Mouse (Mus musculus) liver, embryonic 14.5 days (tissue): ENCODE results near the gene Fam214a. TPM values are rescaled to one million over a fixed set of nuclear protein-coding genes. Genes with fewer than 3 reads are reported as not detected.

ENCODE experiments used
- ATAC-seq: fragments of 200-750 bp; cut with Nextera tagmentation; 2 replicates; pipeline ENCODE4 v1.8.0; 2017; ENCODE audit warnings: moderate number of reproducible peaks, mild to moderate bottlenecking, moderate library complexity; ENCODE audit not compliant: insufficient read depth
- DNase-seq, 3 experiments: peaks; one replicate each; pipeline ENCODE4 v3.0.0-alpha.2; 2012 to 2013; ENCODE audit warnings: low read depth in 3 of 3, low spot score in 3 of 3
- H3K27ac ChIP-seq: fragments of 300-500 bp; sonication (generic); 2 replicates; pipeline ENCODE4 v1.5.1; 2014; ENCODE audit warnings: moderate library complexity, mild to moderate bottlenecking, control low read depth, inconsistent platforms
- H3K27me3 ChIP-seq: fragments of 300-500 bp; sonication (generic); 2 replicates; pipeline ENCODE4 v1.6.1; 2014; ENCODE audit warnings: mild to moderate bottlenecking, low read length, moderate library complexity; ENCODE audit not compliant: control insufficient read depth, insufficient read depth
- H3K36me3 ChIP-seq: fragments of 300-500 bp; sonication (generic); replicated peaks from 2 replicates; pipeline ENCODE4 v1.6.1; 2014; ENCODE audit warnings: low read depth; ENCODE audit not compliant: control insufficient read depth, insufficient read depth
- H3K4me1 ChIP-seq, 2 experiments: fragments of 200-500 bp in 1 of 2; fragments of 300-500 bp in 1 of 2; sonication (generic) in 1 of 2; replicated peaks; 2 replicates each; pipeline ENCODE4 v1.6.1; 2012 to 2014; ENCODE audit warnings: antibody characterized with exemption in 1 of 2, inconsistent platforms in 1 of 2, low read length in 1 of 2; ENCODE audit not compliant: control insufficient read depth in 2 of 2, insufficient read depth in 2 of 2
- H3K4me2 ChIP-seq: fragments of 300-500 bp; sonication (generic); 2 replicates; pipeline ENCODE4 v1.6.1; 2014; ENCODE audit warnings: low read depth, mild to moderate bottlenecking, control low read depth, moderate library complexity
- H3K4me3 ChIP-seq, 2 experiments: fragments of 200-500 bp in 1 of 2; fragments of 300-500 bp in 1 of 2; sonication (generic) in 1 of 2; 2 replicates each; pipeline ENCODE4 v1.5.1; 2012 to 2014; ENCODE audit warnings: low read depth in 2 of 2, low read length in 2 of 2, mild to moderate bottlenecking in 2 of 2, control low read depth in 1 of 2, inconsistent platforms in 1 of 2, moderate library complexity in 1 of 2; ENCODE audit not compliant: insufficient read depth in 1 of 2
- H3K9ac ChIP-seq: fragments of 300-500 bp; sonication (generic); replicated peaks from 2 replicates; pipeline ENCODE4 v1.6.1; 2014; ENCODE audit warnings: mild to moderate bottlenecking, control low read depth, moderate library complexity
- H3K9me3 ChIP-seq: fragments of 300-500 bp; sonication (generic); 2 replicates; pipeline ENCODE4 v1.6.1; 2016; ENCODE audit warnings: low read length, mixed read lengths; ENCODE audit not compliant: control insufficient read depth
- CTCF ChIP-seq: IDR thresholded peaks from 2 replicates; pipeline ENCODE4 v1.5.1; 2016; ENCODE audit warnings: antibody characterized with exemption, low read depth, control low read depth
- EP300 ChIP-seq: IDR thresholded peaks from 2 replicates; pipeline ENCODE4 v1.6.1; 2016; ENCODE audit warnings: antibody characterized with exemption, low read depth
- WGBS: fragments of 180-500 bp; shearing (Covaris S2); extraction: QIAGEN DNeasy Blood & Tissue Kit; methylation state at CpG from one replicate; pipeline ENCODE4 v1.1.7; 2014; ENCODE audit not compliant: insufficient replicate concordance; 5-methylcytosine and 5-hydroxymethylcytosine counted together
- polyA plus RNA-seq, 2 experiments: library from polyadenylated mRNA; depleted of rRNA in 1 of 2; stranded (reverse) in 1 of 2; unstranded in 1 of 2; fragments of >200 nt; fragmentation: Nextera tagmentation in 1 of 2; extraction: Ambion mirVana in 1 of 2; gene quantifications; 2 replicates each; pipeline versions ENCODE4 v1.2.1 to v1.2.3; 2012 to 2014

The Fam214a gene
- polyA plus RNA-seq, 2 experiments = 0.78 to 1.5 TPM

DNA sequence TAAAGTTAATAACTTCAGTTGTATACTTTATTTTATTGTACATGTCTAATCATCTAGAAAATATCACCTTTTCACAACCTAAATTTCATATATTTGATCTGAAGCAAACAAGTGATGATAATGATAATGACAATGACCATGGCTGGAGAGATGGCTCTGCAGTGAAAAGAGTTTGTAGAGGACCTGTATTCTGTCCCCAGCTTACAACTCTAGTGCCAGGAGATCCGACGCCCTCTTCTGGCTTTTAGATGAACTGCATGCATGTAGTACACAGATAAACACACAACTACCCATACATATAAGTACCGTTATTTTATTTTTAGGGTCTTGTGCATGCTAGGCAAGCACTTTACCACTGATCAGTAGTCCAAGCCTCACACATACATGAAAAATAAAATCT lies 1.2 kb upstream of the Fam214a start:
- peaks cover 0 to 7% of the 10 kb centered on the region in 2 experiments; a peak in 2 of 4 replicates for H3K4me1 ChIP-seq
- no peak for TF ChIP-seq EP300
- TF ChIP-seq CTCF = peak; percentile 30; the same call in 1 of the 2 replicates
- ATAC-seq = no peak
- no peak overlapping the region for H3K4me2 ChIP-seq
- no peak overlapping the region for H3K27ac ChIP-seq
- 27% methylated on average over 3 of the region's 3 CpGs for WGBS
- no peaks in the 10 kb centered on the region for H3K36me3 ChIP-seq
- no peaks in the 10 kb centered on the region for H3K9me3 ChIP-seq
- DNase-seq = no peak
- no peak overlapping the region for H3K4me3 ChIP-seq
- H3K27me3 ChIP-seq = no peaks in the 10 kb centered on the region
- H3K9ac ChIP-seq = no peak overlapping the region

DNA sequence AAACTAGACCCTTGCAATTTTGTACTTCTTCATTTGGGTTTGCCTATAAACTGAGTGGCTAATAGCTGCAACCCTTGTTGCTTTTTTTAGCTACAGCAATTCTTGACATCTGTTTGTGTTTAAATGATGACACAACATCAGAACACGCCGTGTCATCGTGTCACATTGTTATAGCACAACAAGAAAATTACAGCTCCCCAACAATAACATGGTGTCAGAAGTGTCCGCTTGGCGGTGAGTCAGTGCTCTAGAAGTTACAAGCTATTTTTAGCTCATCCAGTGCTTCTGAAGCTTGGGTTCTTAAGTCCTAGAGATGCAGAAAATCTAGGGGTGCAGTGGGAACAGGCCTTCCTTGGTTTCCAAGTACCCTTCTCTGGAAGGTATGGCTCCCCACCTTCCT lies 578 bp upstream of the Fam214a start:
- TF ChIP-seq CTCF (no peak), EP300 (no peak)
- no peaks in the 10 kb centered on the region for H3K9me3 ChIP-seq
- no peaks in the 10 kb centered on the region for H3K36me3 ChIP-seq
- DNase-seq (no peak), ATAC-seq (no peak)
- peaks cover 0 to 7% of the 10 kb centered on the region in 2 experiments; a peak in 2 of 4 replicates for H3K4me1 ChIP-seq
- 47% methylated on average over 5 of the region's 5 CpGs for WGBS
- H3K27me3 ChIP-seq = no peaks in the 10 kb centered on the region
- H3K27ac ChIP-seq = no peak overlapping the region
- H3K4me3 ChIP-seq = peak overlapping the region; percentile 53 to 62; a peak in 2 of 4 replicates
- no peak overlapping the region for H3K9ac ChIP-seq
- H3K4me2 ChIP-seq = peak overlapping the region; percentile 85

GRCm38 (mm10) chr9:74953265-74953958 lies 728 bp downstream of the Fam214a start:
- ATAC-seq = peak; percentile 71
- no peak for DNase-seq
- WGBS = 9% methylated on average over 31 of the region's 31 CpGs

GRCm38 (mm10) chr9:74953959-74954279 lies 1.2 kb downstream of the Fam214a start:
- 57% methylated on average over 2 of the region's 2 CpGs for WGBS
- peak overlapping the region; percentile 85 for H3K4me2 ChIP-seq
- H3K27me3 ChIP-seq = no peaks in the 10 kb centered on the region
- ATAC-seq (no peak), DNase-seq (no peak)
- no peak for TF ChIP-seq CTCF
- H3K36me3 ChIP-seq = no peaks in the 10 kb centered on the region
- no peak overlapping the region for H3K27ac ChIP-seq
- no peaks in the 10 kb centered on the region for H3K9me3 ChIP-seq
- H3K4me1 ChIP-seq = peaks cover 0 to 7% of the 10 kb centered on the region in 2 experiments; a peak in 2 of 4 replicates
- peak overlapping the region; percentile 53 to 62; a peak in 1 of 4 replicates for H3K4me3 ChIP-seq
- H3K9ac ChIP-seq = no peak overlapping the region

More at GRCm38 (mm10) chr9:74953265-74953958, 728 bp downstream of the Fam214a start:
- TF ChIP-seq CTCF = no peak
- no peak overlapping the region; the same call in 1 of the 2 replicates for H3K27ac ChIP-seq
- peak overlapping the region; percentile 58 for H3K9ac ChIP-seq
- H3K4me1 ChIP-seq = peaks cover 0 to 7% of the 10 kb centered on the region in 2 experiments; a peak in 2 of 4 replicates
- H3K4me2 ChIP-seq = peak overlapping the region; percentile 85
- H3K4me3 ChIP-seq = peak overlapping the region; percentile 53 to 62
- no peaks in the 10 kb centered on the region for H3K9me3 ChIP-seq
- H3K36me3 ChIP-seq = no peaks in the 10 kb centered on the region
- no peaks in the 10 kb centered on the region for H3K27me3 ChIP-seq

GRCm38 (mm10) chr9:74954387-74954786 lies 1.7 kb downstream of the Fam214a start:
- H3K27me3 ChIP-seq = no peaks in the 10 kb centered on the region
- H3K36me3 ChIP-seq = no peaks in the 10 kb centered on the region
- TF ChIP-seq EP300 = no peak
- TF ChIP-seq CTCF = no peak
- H3K27ac ChIP-seq = no peak overlapping the region
- ATAC-seq = no peak
- no peak overlapping the region for H3K9ac ChIP-seq
- H3K4me2 ChIP-seq = no peak overlapping the region
- H3K9me3 ChIP-seq = no peaks in the 10 kb centered on the region
- H3K4me3 ChIP-seq = no peak overlapping the region
- peaks cover 0 to 7% of the 10 kb centered on the region in 2 experiments; a peak in 2 of 4 replicates for H3K4me1 ChIP-seq
- DNase-seq = no peak
- WGBS = 66% methylated on average over 2 of the region's 2 CpGs
